Mouse (Mus musculus) embryonic fibroblast, embryonic 13.5 days (primary cell): ENCODE data around the gene Cbwd1.

Source experiments
- CTCF ChIP-seq: IDR thresholded peaks from 2 replicates; pipeline ENCODE4 v1.5.1; 2011; ENCODE audit warnings: mild to moderate bottlenecking, control low read depth, low read length, moderate library complexity, borderline replicate concordance; ENCODE audit not compliant: insufficient read depth
- POLR2A ChIP-seq: IDR thresholded peaks from 2 replicates; pipeline ENCODE4 v1.6.1; 2011; ENCODE audit warnings: low read depth, mild to moderate bottlenecking, control low read depth, low read length, moderate library complexity

DNA sequence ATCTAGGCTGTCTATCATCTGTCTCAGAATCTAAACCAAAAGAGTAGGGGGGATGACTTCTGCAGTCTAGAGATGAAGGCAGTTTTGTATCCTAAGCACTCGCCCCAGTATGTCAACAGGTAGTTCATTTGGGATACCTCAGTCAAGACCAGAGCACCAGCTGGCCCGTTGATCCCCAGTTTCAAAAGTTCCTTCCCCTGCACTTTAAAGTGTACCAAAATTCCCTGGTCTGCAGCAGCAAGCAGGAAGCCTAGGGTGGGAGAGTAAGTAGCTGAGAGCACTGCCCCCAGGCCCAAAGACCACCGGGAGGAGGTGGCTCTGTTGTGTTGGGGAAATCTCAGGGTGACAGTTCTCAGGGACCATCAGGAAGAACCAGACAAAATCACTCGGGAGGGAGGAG is 64.9 kb downstream of the Cbwd1 start:
- TF ChIP-seq CTCF (no peak), POLR2A (no peak)
